Mouse (Mus musculus) ES-Bruce4 (cell line): ENCODE measurements around the gene Prpf18. TPM values are rescaled to one million over a fixed set of nuclear protein-coding genes. Genes with fewer than 3 reads are reported as not detected.

Experiments
- H3K27ac ChIP-seq: 2 replicates; pipeline ENCODE4 v1.5.1; 2012; ENCODE audit warnings: low read length, inconsistent platforms; ENCODE audit not compliant: insufficient read depth
- H3K27me3 ChIP-seq: 2 replicates; pipeline ENCODE4 v1.6.1; 2012; ENCODE audit warnings: mild to moderate bottlenecking, low read length, inconsistent platforms; ENCODE audit not compliant: control insufficient read depth, poor library complexity, insufficient read depth, severe bottlenecking
- H3K36me3 ChIP-seq: 2 replicates; pipeline ENCODE4 v1.6.1; 2012; ENCODE audit warnings: inconsistent platforms, mild to moderate bottlenecking, low read length, moderate library complexity; ENCODE audit not compliant: control insufficient read depth, poor library complexity, insufficient read depth, severe bottlenecking
- H3K4me1 ChIP-seq: one replicate; pipeline ENCODE4 v1.8.1; 2011; ENCODE audit warnings: low read length; ENCODE audit not compliant: control insufficient read depth, insufficient read depth
- H3K4me3 ChIP-seq: 2 replicates; pipeline ENCODE4 v1.5.1; 2011; ENCODE audit warnings: low read depth, mild to moderate bottlenecking, low read length
- H3K9ac ChIP-seq: 2 replicates; pipeline ENCODE4 v1.6.1; 2012; ENCODE audit warnings: low read depth, mild to moderate bottlenecking, inconsistent platforms; ENCODE audit not compliant: poor library complexity, severe bottlenecking
- H3K9me3 ChIP-seq: replicated peaks from 2 replicates; pipeline ENCODE4 v1.6.1; 2012; ENCODE audit warnings: mild to moderate bottlenecking, low read length, inconsistent platforms; ENCODE audit not compliant: control insufficient read depth, poor library complexity, insufficient read depth, severe bottlenecking
- CTCF ChIP-seq: IDR thresholded peaks from one replicate; pipeline ENCODE4 v1.8.1; 2011; ENCODE audit warnings: low read depth, low read length
- EP300 ChIP-seq: IDR thresholded peaks from 2 replicates; pipeline ENCODE4 v1.6.1; 2011; ENCODE audit warnings: low read depth, low read length; ENCODE audit not compliant: insufficient read depth
- POLR2A ChIP-seq: IDR thresholded peaks from one replicate; pipeline ENCODE4 v1.8.1; 2011; ENCODE audit warnings: low read length; ENCODE audit not compliant: insufficient read depth
- polyA plus RNA-seq: library from polyadenylated mRNA; stranded (reverse); fragments of >200 nt; gene quantifications from 2 replicates; pipeline ENCODE4 v1.2.4, GENCODE M21; 2011; ENCODE audit warnings: low read depth; ENCODE audit not compliant: missing spikeins, insufficient read depth, insufficient read length

Gene Prpf18
- polyA plus RNA-seq, 1 experiment, result 48.1 TPM

- H3K36me3 ChIP-seq, result no peaks in the 10 kb centered on the region
- no peak overlapping the region for H3K27ac ChIP-seq
- TF ChIP-seq CTCF (no peak), EP300 (no peak), POLR2A (no peak)
- no peaks in the 10 kb centered on the region for H3K9me3 ChIP-seq
- no peak overlapping the region for H3K4me3 ChIP-seq
- H3K9ac ChIP-seq, result no peak overlapping the region
- no peaks in the 10 kb centered on the region for H3K4me1 ChIP-seq
- H3K27me3 ChIP-seq, result no peaks in the 10 kb centered on the region
These were observed 40.6 kb downstream of the Prpf18 start for GRCm38 (mm10) chr2:4611295-4611694.

- Histone ChIP-seq H3K9ac (no peak overlapping the region), H3K27ac (no peak overlapping the region), H3K9me3 (no peaks in the 10 kb centered on the region), H3K4me1 (no peaks in the 10 kb centered on the region), H3K4me3 (no peak overlapping the region), H3K36me3 (peaks cover 5% of the 10 kb centered on the region; the same call in 1 of the 2 replicates), H3K27me3 (no peaks in the 10 kb centered on the region)
- no peak for TF ChIP-seq EP300
- TF ChIP-seq POLR2A, result no peak
- TF ChIP-seq CTCF, result no peak
These were observed 42.5 kb downstream of the Prpf18 start for GRCm38 (mm10) chr2:4609433-4609832.

- Histone ChIP-seq H3K36me3 (peaks cover 5% of the 10 kb centered on the region; the same call in 1 of the 2 replicates), H3K4me3 (no peak overlapping the region), H3K27me3 (no peaks in the 10 kb centered on the region), H3K9ac (no peak overlapping the region), H3K27ac (no peak overlapping the region), H3K9me3 (no peaks in the 10 kb centered on the region), H3K4me1 (no peaks in the 10 kb centered on the region)
- no peak for TF ChIP-seq POLR2A
- TF ChIP-seq CTCF, result no peak
- TF ChIP-seq EP300, result no peak
These were observed 43.7 kb downstream of the Prpf18 start for GRCm38 (mm10) chr2:4608253-4608652.

GRCm38 (mm10) chr2:4606559-4606958 lies 45.4 kb downstream of the Prpf18 start:
- H3K4me1 ChIP-seq, result no peaks in the 10 kb centered on the region
- H3K27ac ChIP-seq, result no peak overlapping the region
- H3K9me3 ChIP-seq, result no peaks in the 10 kb centered on the region
- H3K4me3 ChIP-seq, result no peak overlapping the region
- no peak overlapping the region for H3K9ac ChIP-seq
- no peaks in the 10 kb centered on the region for H3K27me3 ChIP-seq
- peaks cover 5% of the 10 kb centered on the region; the same call in 1 of the 2 replicates for H3K36me3 ChIP-seq
- no peak for TF ChIP-seq POLR2A
- TF ChIP-seq EP300, result no peak
- TF ChIP-seq CTCF, result no peak

GRCm38 (mm10) chr2:4603361-4603945 lies 48.5 kb downstream of the Prpf18 start:
- H3K36me3 ChIP-seq, result peaks cover 5% of the 10 kb centered on the region; the same call in 1 of the 2 replicates
- no peak for TF ChIP-seq EP300
- H3K27me3 ChIP-seq, result no peaks in the 10 kb centered on the region
- H3K9ac ChIP-seq, result peak overlapping the region; percentile 9; the same call in 1 of the 2 replicates
- H3K4me3 ChIP-seq, result peak overlapping the region; percentile 38
- H3K27ac ChIP-seq, result no peak overlapping the region
- no peaks in the 10 kb centered on the region for H3K9me3 ChIP-seq
- no peaks in the 10 kb centered on the region for H3K4me1 ChIP-seq

GRCm38 (mm10) chr2:4601034-4601890 lies 50.7 kb downstream of the Prpf18 start:
- Histone ChIP-seq H3K27me3 (no peaks in the 10 kb centered on the region), H3K4me1 (no peaks in the 10 kb centered on the region), H3K4me3 (no peak overlapping the region), H3K9ac (no peak overlapping the region), H3K9me3 (no peaks in the 10 kb centered on the region), H3K36me3 (peaks cover 5% of the 10 kb centered on the region; the same call in 1 of the 2 replicates), H3K27ac (no peak overlapping the region)
- TF ChIP-seq POLR2A (no peak), CTCF (peak; percentile 36), EP300 (no peak)
